Mouse (Mus musculus) heart, postnatal 0 days (tissue): ENCODE results near the gene Ptbp1.

Experiments
- CTCF ChIP-seq: IDR thresholded peaks from 2 replicates; pipeline ENCODE4 v1.5.1; 2016; ENCODE audit warnings: antibody characterized with exemption, control low read depth, low read depth
- EP300 ChIP-seq: IDR thresholded peaks from 2 replicates; pipeline ENCODE4 v1.6.1; 2016; ENCODE audit warnings: antibody characterized with exemption, low read depth

DNA sequence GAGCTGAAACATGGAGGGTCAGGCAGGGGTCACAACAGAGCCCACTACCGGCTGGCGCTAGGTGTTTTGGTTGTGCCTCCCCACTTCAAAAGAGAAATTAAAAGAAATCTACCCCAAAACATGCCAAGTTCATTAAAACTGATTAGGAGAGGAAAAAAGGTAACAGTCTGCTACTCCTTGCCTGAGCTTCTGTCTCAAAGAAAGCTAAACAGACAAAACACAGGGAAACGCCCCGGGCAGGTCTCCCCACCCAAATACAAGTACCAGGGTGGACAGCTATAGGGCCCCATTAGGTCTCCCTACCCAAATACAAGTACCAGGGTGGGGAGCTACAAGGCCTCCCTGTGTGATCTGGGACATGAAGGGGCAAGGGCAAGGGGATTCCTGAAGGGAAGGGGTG lies 56.3 kb downstream of the Ptbp1 start, which contains the start of gene Gm26602:
- TF ChIP-seq CTCF: no peak
- TF ChIP-seq EP300: no peak
